Mouse (Mus musculus) G1E-ER4 (cell line): ENCODE data around the gene Frat2. TPM values are rescaled to one million over a fixed set of nuclear protein-coding genes. Genes with fewer than 3 reads are reported as not detected.

Source experiments
- GATA1 ChIP-seq: IDR thresholded peaks from one replicate; pipeline ENCODE4 v1.8.0; 2012; ENCODE audit warnings: low read length, inconsistent platforms
- polyA plus RNA-seq: library from polyadenylated mRNA; stranded (reverse); fragments of >175 nt; gene quantifications from 2 replicates; pipeline ENCODE4 v1.2.3, GENCODE M21; 2012

The Frat2 gene
- polyA plus RNA-seq, 1 experiment, result 72.3 TPM

DNA sequence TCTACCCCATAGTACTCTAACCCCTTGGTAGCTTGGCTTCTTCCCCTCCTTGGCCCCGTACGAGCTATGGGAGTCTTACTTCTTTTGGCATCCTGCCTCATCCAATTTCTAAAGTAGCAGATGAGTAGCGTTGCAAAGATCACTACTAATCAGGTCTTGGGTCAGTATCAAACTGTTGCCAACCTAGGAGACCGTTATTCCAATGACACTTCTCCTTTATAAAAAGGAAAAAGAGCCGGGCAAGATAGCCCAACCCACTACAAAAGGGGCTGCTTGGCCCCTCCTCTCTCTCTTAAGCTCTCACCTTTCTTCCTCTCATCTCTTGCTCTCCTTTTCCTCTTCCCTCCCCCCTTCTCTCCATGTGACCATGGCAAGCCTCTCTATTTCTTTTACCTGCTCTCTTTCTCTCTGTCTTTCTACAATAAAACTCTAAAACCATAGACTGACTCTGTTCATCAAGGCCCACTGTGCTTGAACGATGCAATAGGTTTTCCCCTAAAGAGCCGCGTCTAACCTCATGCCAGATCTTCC, 39.8 kb downstream of the Frat2 start:
- TF ChIP-seq GATA1, result no peak

GRCm38 (mm10) chr19:41807497-41807896, 40.4 kb downstream of the Frat2 start:
- TF ChIP-seq GATA1, result peak; percentile 14

GRCm38 (mm10) chr19:41805831-41806230, 42.1 kb downstream of the Frat2 start:
- TF ChIP-seq GATA1, result no peak

DNA sequence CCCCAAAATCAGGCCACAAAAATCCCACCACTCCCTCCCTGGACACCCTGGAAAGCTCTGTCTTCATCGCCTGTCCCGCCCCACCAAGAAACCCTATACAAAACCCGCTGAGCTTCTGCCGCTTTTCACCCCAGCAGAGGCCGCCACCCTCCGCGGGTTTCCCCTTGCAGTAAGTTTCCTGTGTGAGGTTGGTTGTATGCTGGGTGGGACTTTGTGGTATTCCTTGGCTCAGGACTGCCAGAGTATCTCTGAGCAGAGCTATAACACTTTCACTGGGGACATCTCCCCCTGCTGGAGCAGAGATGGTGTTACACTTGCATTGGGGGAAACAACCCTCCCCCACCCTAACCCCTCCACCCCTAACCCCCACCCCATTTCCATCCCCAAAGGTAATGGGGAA, 44.6 kb downstream of the Frat2 start:
- no peak for TF ChIP-seq GATA1

DNA sequence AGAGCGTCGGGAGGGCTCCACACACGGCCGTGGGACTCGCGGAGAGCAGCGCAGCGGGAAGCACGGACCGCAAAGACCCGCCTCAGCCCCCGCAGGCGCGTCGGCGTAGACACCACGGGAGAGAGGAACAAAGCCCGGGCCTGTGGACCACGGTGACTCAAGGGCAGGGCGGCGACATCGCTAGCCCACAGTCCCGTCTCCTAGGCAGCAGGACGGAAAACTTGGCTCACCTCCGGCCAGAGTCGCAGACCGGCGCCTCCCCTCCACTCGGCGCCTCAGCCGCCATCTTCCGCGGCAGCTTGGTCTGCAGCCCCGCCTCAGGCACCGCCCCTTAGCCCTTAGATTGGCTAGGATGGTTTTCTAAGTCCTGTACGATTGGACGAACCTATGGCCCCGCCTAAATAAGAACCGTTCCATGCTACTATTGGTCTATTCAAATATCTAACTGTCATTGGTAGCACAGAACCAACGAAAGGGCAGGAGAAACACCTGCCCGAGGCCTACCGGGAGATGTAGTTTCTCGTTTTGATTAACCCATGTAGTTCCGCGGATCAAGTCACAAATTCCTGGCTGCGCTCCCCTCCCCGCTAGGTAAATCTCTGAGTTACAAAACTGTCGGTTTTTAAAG, 46.1 kb downstream of the Frat2 start, which contains the start of gene Arhgap19:
Gene Arhgap19, minus strand, starts transcription at position 306 of the 628 bp plus-strand sequence.
- no peak for TF ChIP-seq GATA1

- TF ChIP-seq GATA1, result no peak
These were observed 46.8 kb downstream of the Frat2 start for GRCm38 (mm10) chr19:41800986-41801741.

- no peak for TF ChIP-seq GATA1
These were observed 47.5 kb downstream of the Frat2 start for GRCm38 (mm10) chr19:41800451-41800850.

DNA sequence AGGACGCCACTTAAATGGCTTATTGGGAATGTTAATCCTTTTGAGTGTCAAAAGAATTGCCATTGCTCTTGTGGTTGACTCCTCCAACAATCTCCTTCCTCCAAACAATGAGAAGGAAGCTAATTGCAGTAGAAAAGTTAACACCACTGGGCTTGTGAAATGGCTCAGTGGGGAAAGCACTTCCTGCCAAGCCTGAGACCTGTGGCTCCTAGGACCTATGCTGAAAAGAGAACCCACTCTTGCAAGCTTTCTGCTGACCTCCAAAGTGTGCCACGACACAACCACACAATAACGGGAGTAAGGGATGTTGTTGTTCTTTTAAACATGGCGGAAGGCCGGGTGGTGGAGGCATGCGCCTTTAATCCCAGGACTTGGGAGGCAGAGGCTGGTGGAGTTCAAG, 50.4 kb downstream of the Frat2 start:
- no peak for TF ChIP-seq GATA1

DNA sequence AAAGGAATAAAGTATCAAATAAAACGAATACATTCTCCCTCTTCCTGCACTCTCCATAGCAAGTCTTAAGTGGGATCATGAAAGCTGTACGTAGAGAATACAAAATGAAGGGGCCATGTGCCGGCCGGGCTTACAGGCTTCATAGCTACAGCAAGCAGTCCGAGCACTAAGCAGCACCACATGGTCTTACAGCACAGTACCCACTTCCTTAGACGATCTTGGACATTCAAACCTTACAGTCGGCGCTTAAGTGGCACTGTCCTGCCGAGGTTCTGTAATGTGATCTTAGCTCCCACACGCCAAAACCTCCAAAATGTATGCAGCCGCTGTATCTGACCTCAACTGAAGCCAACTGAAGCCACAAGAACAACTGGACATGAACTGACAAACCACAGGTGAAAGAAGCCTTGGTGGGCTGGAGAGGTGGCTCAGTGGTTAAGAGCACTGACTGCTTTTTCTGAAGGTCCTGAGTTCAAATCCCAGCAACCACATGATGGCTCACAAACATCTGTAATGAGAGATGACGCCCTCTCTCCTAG, 51.1 kb downstream of the Frat2 start:
- TF ChIP-seq GATA1, result no peak

- no peak for TF ChIP-seq GATA1
These were observed 51.7 kb downstream of the Frat2 start for GRCm38 (mm10) chr19:41796148-41796760.

Other genes starting within 250 kb of the Frat2 start
- 0.01 and 0.03 TPM in 2 replicates for gene Slit1, start 104.5 kb downstream of the Frat2 start, polyA plus RNA-seq
- gene Arhgap19, start 46.1 kb downstream of the Frat2 start, polyA plus RNA-seq, result 8.4 and 13.1 TPM in 2 replicates
- gene Frat1, start 18.2 kb downstream of the Frat2 start, polyA plus RNA-seq, result 65.6 and 72.2 TPM in 2 replicates
- 45.6 and 48.0 TPM in 2 replicates for gene Rrp12, start 48.0 kb upstream of the Frat2 start, polyA plus RNA-seq
- gene Pgam1, start 63.8 kb upstream of the Frat2 start, polyA plus RNA-seq, result 425 and 461 TPM in 2 replicates
- 20.9 and 28.0 TPM in 2 replicates for gene Exosc1, start 85.3 kb upstream of the Frat2 start, polyA plus RNA-seq
- 27.4 and 39.9 TPM in 2 replicates for gene Zdhhc16, start 85.3 kb upstream of the Frat2 start, polyA plus RNA-seq
- 11.9 and 12.0 TPM in 2 replicates for gene Mms19, start 133.0 kb upstream of the Frat2 start, polyA plus RNA-seq
- 2.3 and 2.6 TPM in 2 replicates for gene Ubtd1, start 133.6 kb upstream of the Frat2 start, polyA plus RNA-seq
- gene Ankrd2, start 187.9 kb upstream of the Frat2 start, polyA plus RNA-seq, result not detected in 2 replicates
- not detected in 2 replicates for gene Hoga1, start 197.5 kb upstream of the Frat2 start, polyA plus RNA-seq
- gene 4933411K16Rik, start 204.1 kb upstream of the Frat2 start, polyA plus RNA-seq, result not detected in 2 replicates
- 1.4 and 1.6 TPM in 2 replicates for gene Morn4, start 238.2 kb upstream of the Frat2 start, polyA plus RNA-seq
- gene Pi4k2a, start 242.3 kb upstream of the Frat2 start, polyA plus RNA-seq, result 17.5 and 18.9 TPM in 2 replicates